Mouse (Mus musculus) kidney, postnatal 0 days (tissue): ENCODE measurements around the gene Gpr3. TPM values are rescaled to one million over a fixed set of nuclear protein-coding genes. Genes with fewer than 3 reads are reported as not detected.
A peak's percentile ranks its signal among the peaks of the same experiment; 100 is the strongest.

ENCODE experiments used
- ATAC-seq: fragments of 200-750 bp; cut with Nextera tagmentation; replicated peaks from 2 replicates; pipeline ENCODE4 v1.8.0; 2017; ENCODE audit warnings: low read depth, moderate number of reproducible peaks, moderate TSS enrichment, moderate library complexity; ENCODE audit not compliant: low FRiP score
- DNase-seq: peaks from one replicate; pipeline ENCODE4 v3.0.0-alpha.2; 2016; ENCODE audit warnings: low spot score
- H3K27ac ChIP-seq: fragments of 300-500 bp; sonication (generic); 2 replicates; pipeline ENCODE4 v1.5.1; 2014; ENCODE audit warnings: mild to moderate bottlenecking
- H3K27me3 ChIP-seq: fragments of 300-500 bp; sonication (generic); 2 replicates; pipeline ENCODE4 v1.6.1; 2014; ENCODE audit warnings: low read length, mixed read lengths; ENCODE audit not compliant: insufficient read depth
- H3K36me3 ChIP-seq: fragments of 300-500 bp; sonication (generic); 2 replicates; pipeline ENCODE4 v1.6.1; 2014; ENCODE audit warnings: low read length, mixed read lengths; ENCODE audit not compliant: insufficient read depth
- H3K4me1 ChIP-seq: fragments of 300-500 bp; sonication (generic); replicated peaks from 2 replicates; pipeline ENCODE4 v1.6.1; 2014; ENCODE audit warnings: antibody characterized with exemption, low read length, mixed read lengths; ENCODE audit not compliant: insufficient read depth
- H3K4me2 ChIP-seq: fragments of 300-500 bp; sonication (generic); 2 replicates; pipeline ENCODE4 v1.6.1; 2014; ENCODE audit warnings: mild to moderate bottlenecking, low read length, moderate library complexity, mixed read lengths
- H3K4me3 ChIP-seq: fragments of 300-500 bp; sonication (generic); replicated peaks from 2 replicates; pipeline ENCODE4 v1.5.1; 2014; ENCODE audit warnings: low read depth, low read length
- H3K9ac ChIP-seq: fragments of 300-500 bp; sonication (generic); 2 replicates; pipeline ENCODE4 v1.6.1; 2014; ENCODE audit warnings: low read depth, low read length
- H3K9me3 ChIP-seq: fragments of 300-500 bp; sonication (generic); replicated peaks from 2 replicates; pipeline ENCODE4 v1.6.1; 2016; ENCODE audit warnings: low read length, inconsistent platforms, mixed read lengths
- CTCF ChIP-seq: IDR thresholded peaks from 2 replicates; pipeline ENCODE4 v1.5.1; 2016; ENCODE audit warnings: antibody characterized with exemption, low read depth, mild to moderate bottlenecking, moderate library complexity
- WGBS: fragments of 180-500 bp; shearing (Covaris S2); extraction: QIAGEN DNeasy Blood & Tissue Kit; methylation state at CpG from one replicate; pipeline ENCODE4 v1.1.7; 2014; 5-methylcytosine and 5-hydroxymethylcytosine counted together
- polyA plus RNA-seq: library from polyadenylated mRNA; unstranded; fragments of >200 nt; fragmentation: Nextera tagmentation; extraction: Ambion mirVana; gene quantifications from 2 replicates; pipeline ENCODE4 v1.2.1, GENCODE M21; 2015

Gpr3 gene
- polyA plus RNA-seq, 1 experiment from 2014 or later, result 0.54 TPM

- peak within 1 kb of the TSS; percentile 54 for H3K4me3 ChIP-seq
- H3K9ac ChIP-seq, result peak within 1 kb of the TSS; percentile 64
- H3K27ac ChIP-seq, result peak within 1 kb of the TSS; percentile 88
- peak within 1 kb of the TSS; percentile 93 for H3K4me2 ChIP-seq
- ATAC-seq (peak; percentile 74), DNase-seq (peak; percentile 78)
- H3K9me3 ChIP-seq, result no peaks in the 10 kb centered on the region
- WGBS, result 4% methylated on average over 16 of the region's 16 CpGs
- no peaks in the 10 kb centered on the region for H3K36me3 ChIP-seq
- 0 out of 2 replicates have a peak, but pooled peaks have one; percentile 2 for TF ChIP-seq CTCF
- 0 out of 2 replicates have a peak, but pooled peaks cover 9% of the 10 kb centered on the region for H3K4me1 ChIP-seq
- 0 out of 2 replicates have a peak, but pooled peaks cover 4% of the 10 kb centered on the region for H3K27me3 ChIP-seq
Measured at GRCm38 (mm10) chr4:133240490-133240921, 28.2 kb upstream of the Gpr3 start, which contains the start of gene Map3k6. TSS of gene Map3k6 (plus strand) at chr4:133240818.

- WGBS, result 84% methylated on average over 4 of the region's 4 CpGs
- no peak overlapping the region for H3K9ac ChIP-seq
- ATAC-seq (no peak), DNase-seq (no peak)
- H3K27me3 ChIP-seq, result 0 out of 2 replicates have a peak, but pooled peaks cover 4% of the 10 kb centered on the region
- no peaks in the 10 kb centered on the region for H3K9me3 ChIP-seq
- no peak overlapping the region for H3K4me3 ChIP-seq
- H3K27ac ChIP-seq, result no peak overlapping the region
- no peaks in the 10 kb centered on the region for H3K36me3 ChIP-seq
- no peak overlapping the region for H3K4me2 ChIP-seq
- no peak for TF ChIP-seq CTCF
- 0 out of 2 replicates have a peak, but pooled peaks cover 9% of the 10 kb centered on the region for H3K4me1 ChIP-seq
Measured at GRCm38 (mm10) chr4:133237911-133238310, 25.6 kb upstream of the Gpr3 start.

- H3K9me3 ChIP-seq, result no peaks in the 10 kb centered on the region
- WGBS, result 74% methylated on average over 5 of the region's 5 CpGs
- DNase-seq, result no peak
- H3K4me2 ChIP-seq, result no peak overlapping the region
- H3K27me3 ChIP-seq, result no peaks in the 10 kb centered on the region
- H3K4me1 ChIP-seq, result no peaks in the 10 kb centered on the region
- H3K4me3 ChIP-seq, result no peak overlapping the region
- no peak overlapping the region for H3K27ac ChIP-seq
- peak; percentile 12; the same call in 1 of the 2 replicates for TF ChIP-seq CTCF
- H3K36me3 ChIP-seq, result no peaks in the 10 kb centered on the region
- ATAC-seq, result no peak
- H3K9ac ChIP-seq, result no peak overlapping the region
Measured at GRCm38 (mm10) chr4:133235415-133235814, 23.1 kb upstream of the Gpr3 start.

GRCm38 (mm10) chr4:133234771-133235170 lies 22.4 kb upstream of the Gpr3 start:
- Histone ChIP-seq H3K9ac (no peak overlapping the region), H3K27ac (no peak overlapping the region), H3K4me1 (no peaks in the 10 kb centered on the region), H3K4me3 (no peak overlapping the region), H3K4me2 (no peak overlapping the region), H3K36me3 (no peaks in the 10 kb centered on the region), H3K27me3 (no peaks in the 10 kb centered on the region), H3K9me3 (no peaks in the 10 kb centered on the region)
- no peak for ATAC-seq
- DNase-seq, result no peak
- no peak for TF ChIP-seq CTCF
- 60% methylated on average over 5 of the region's 5 CpGs for WGBS

- peak; percentile 70 for DNase-seq
- Histone ChIP-seq H3K4me2 (no peak overlapping the region), H3K27me3 (no peaks in the 10 kb centered on the region), H3K36me3 (no peaks in the 10 kb centered on the region), H3K27ac (no peak overlapping the region), H3K9ac (no peak overlapping the region), H3K4me1 (no peaks in the 10 kb centered on the region), H3K4me3 (no peak overlapping the region), H3K9me3 (no peaks in the 10 kb centered on the region)
- ATAC-seq, result no peak
- WGBS, result 37% methylated on average over 10 of the region's 10 CpGs
- TF ChIP-seq CTCF, result peak; percentile 73
Measured at GRCm38 (mm10) chr4:133233285-133233976, 21.1 kb upstream of the Gpr3 start.

- Histone ChIP-seq H3K9ac (no peak overlapping the region), H3K36me3 (no peaks in the 10 kb centered on the region), H3K27ac (no peak overlapping the region), H3K9me3 (no peaks in the 10 kb centered on the region), H3K4me2 (no peak overlapping the region), H3K4me1 (no peaks in the 10 kb centered on the region), H3K4me3 (no peak overlapping the region), H3K27me3 (no peaks in the 10 kb centered on the region)
- TF ChIP-seq CTCF, result no peak
- no peak for ATAC-seq
- DNase-seq, result no peak
- 78% methylated on average over 8 of the region's 8 CpGs for WGBS
Measured at GRCm38 (mm10) chr4:133229582-133229981, 17.2 kb upstream of the Gpr3 start.
